Mouse (Mus musculus) MEL (cell line): ENCODE data around the gene Hspb1. TPM values are rescaled to one million over a fixed set of nuclear protein-coding genes. Genes with fewer than 3 reads are reported as not detected.

ENCODE experiments used
- DNase-seq: peaks from one replicate; pipeline ENCODE4 v3.0.0; 2011; ENCODE audit warnings: low read depth, low spot score
- H3K27ac ChIP-seq: 2 replicates; pipeline ENCODE4 v1.5.1; 2012; ENCODE audit warnings: low read depth, mild to moderate bottlenecking, control low read depth, low read length, moderate library complexity; ENCODE audit not compliant: control insufficient read depth
- H3K27me3 ChIP-seq, 2 experiments: fragments of 150-350 bp in 1 of 2; sonication (generic) in 1 of 2; 2 replicates each; pipeline ENCODE4 v1.6.1; 2012; ENCODE audit warnings: low read length in 2 of 2, mild to moderate bottlenecking in 2 of 2, improper control_type of control experiment in 1 of 2, moderate library complexity in 1 of 2; ENCODE audit not compliant: insufficient read depth in 2 of 2, control insufficient read depth in 1 of 2
- H3K36me3 ChIP-seq, 2 experiments: 2 replicates each; pipeline ENCODE4 v1.6.1; 2012 to 2014; ENCODE audit warnings: low read length in 2 of 2, improper control_type of control experiment in 1 of 2, inconsistent platforms in 1 of 2, mild to moderate bottlenecking in 1 of 2; ENCODE audit not compliant: insufficient read depth in 2 of 2, control insufficient read depth in 1 of 2
- H3K4me1 ChIP-seq, 2 experiments: fragments of 150-350 bp in 1 of 2; sonication (generic) in 1 of 2; 2 replicates each; pipeline ENCODE4 v1.6.1; 2012; ENCODE audit warnings: low read length in 2 of 2, improper control_type of control experiment in 1 of 2, mild to moderate bottlenecking in 1 of 2; ENCODE audit not compliant: insufficient read depth in 2 of 2, control insufficient read depth in 1 of 2
- H3K4me3 ChIP-seq, 2 experiments: fragments of 150-350 bp in 1 of 2; sonication (generic) in 1 of 2; 2 replicates each; pipeline ENCODE4 v1.5.1; 2012; ENCODE audit warnings: low read depth in 2 of 2, low read length in 2 of 2, mild to moderate bottlenecking in 2 of 2, moderate library complexity in 2 of 2, control low read depth in 1 of 2, improper control_type of control experiment in 1 of 2; ENCODE audit not compliant: control insufficient read depth in 1 of 2, insufficient read depth in 1 of 2
- H3K79me2 ChIP-seq: 2 replicates; pipeline ENCODE4 v1.6.1; 2012; ENCODE audit warnings: mild to moderate bottlenecking, low read length, moderate library complexity; ENCODE audit not compliant: control insufficient read depth, poor library complexity, insufficient read depth
- H3K9ac ChIP-seq: 2 replicates; pipeline ENCODE4 v1.6.1; 2012; ENCODE audit warnings: low read depth, mild to moderate bottlenecking, control low read depth, low read length, moderate library complexity; ENCODE audit not compliant: control insufficient read depth, poor library complexity, severe bottlenecking
- H3K9me3 ChIP-seq: fragments of 150-350 bp; sonication (generic); replicated peaks from 2 replicates; pipeline ENCODE4 v1.6.1; 2012; ENCODE audit warnings: mild to moderate bottlenecking, low read length, improper control_type of control experiment, moderate library complexity; ENCODE audit not compliant: insufficient read depth
- CHD2 ChIP-seq: IDR thresholded peaks from 2 replicates; pipeline ENCODE4 v1.6.1; 2011; ENCODE audit warnings: low read length, improper control_type of control experiment
- CTCF ChIP-seq, 3 experiments: IDR thresholded peaks in 2 of 3; conservative IDR thresholded peaks in 1 of 3; 2 replicates each; pipeline ENCODE4 v1.5.1; 2011 to 2012; ENCODE audit warnings: low read length in 3 of 3, low read depth in 2 of 3, mild to moderate bottlenecking in 2 of 3, improper control_type of control experiment in 1 of 3, inconsistent platforms in 1 of 3, mixed read lengths in 1 of 3, moderate library complexity in 1 of 3; ENCODE audit not compliant: control insufficient read depth in 1 of 3, insufficient read depth in 1 of 3, poor library complexity in 1 of 3, severe bottlenecking in 1 of 3
- EP300 ChIP-seq, 2 experiments: IDR thresholded peaks; 2 replicates each; pipeline ENCODE4 v1.6.1; 2011; ENCODE audit warnings: improper control_type of control experiment in 2 of 2, low read length in 2 of 2, low read depth in 1 of 2, mild to moderate bottlenecking in 1 of 2
- GABPA ChIP-seq: IDR thresholded peaks from 2 replicates; pipeline ENCODE4 v1.6.1; 2012; ENCODE audit warnings: low read depth, mild to moderate bottlenecking, inconsistent platforms, low read length, improper control_type of control experiment, moderate library complexity
- GATA1 ChIP-seq: IDR thresholded peaks from 2 replicates; pipeline ENCODE4 v1.6.1; 2011; ENCODE audit warnings: low read depth, low read length, improper control_type of control experiment
- HCFC1 ChIP-seq: IDR thresholded peaks from 2 replicates; pipeline ENCODE4 v1.6.1; 2012; ENCODE audit warnings: low read depth, mild to moderate bottlenecking, inconsistent platforms, low read length, improper control_type of control experiment, moderate library complexity
- JUND ChIP-seq: IDR thresholded peaks from 2 replicates; pipeline ENCODE4 v1.6.1; 2011; ENCODE audit warnings: low read depth, mild to moderate bottlenecking, improper control_type of control experiment, low read length
- MAX ChIP-seq: IDR thresholded peaks from 2 replicates; pipeline ENCODE4 v1.6.1; 2011; ENCODE audit warnings: low read length, improper control_type of control experiment
- MEF2A ChIP-seq: IDR thresholded peaks from 2 replicates; pipeline ENCODE4 v1.6.1; 2014; ENCODE audit warnings: low read depth, mild to moderate bottlenecking, inconsistent platforms, low read length, improper control_type of control experiment; ENCODE audit not compliant: poor library complexity, insufficient replicate concordance, severe bottlenecking; ENCODE audit errors: extremely low read depth
- MXI1 ChIP-seq: IDR thresholded peaks from 2 replicates; pipeline ENCODE4 v1.6.1; 2011; ENCODE audit warnings: mild to moderate bottlenecking, low read depth, low read length, improper control_type of control experiment
- MYB ChIP-seq: IDR thresholded peaks from 2 replicates; pipeline ENCODE4 v1.6.1; 2011; ENCODE audit warnings: mild to moderate bottlenecking, low read depth, low read length, improper control_type of control experiment
- MYC ChIP-seq: IDR thresholded peaks from 2 replicates; pipeline ENCODE4 v1.6.1; 2011; ENCODE audit warnings: low read depth, mild to moderate bottlenecking, low read length, improper control_type of control experiment, moderate library complexity
- POLR2A ChIP-seq, 2 experiments: IDR thresholded peaks; 2 replicates each; pipeline ENCODE4 v1.6.1; 2011 to 2012; ENCODE audit warnings: low read length in 2 of 2, mild to moderate bottlenecking in 2 of 2, control low read depth in 1 of 2, improper control_type of control experiment in 1 of 2, low read depth in 1 of 2, moderate library complexity in 1 of 2; ENCODE audit not compliant: control insufficient read depth in 1 of 2, insufficient read depth in 1 of 2, poor library complexity in 1 of 2
- RCOR1 ChIP-seq: IDR thresholded peaks from 2 replicates; pipeline ENCODE4 v1.6.1; 2012; ENCODE audit warnings: low read depth, mild to moderate bottlenecking, inconsistent platforms, low read length, improper control_type of control experiment
- SMC3 ChIP-seq: IDR thresholded peaks from 2 replicates; pipeline ENCODE4 v1.6.1; 2011; ENCODE audit warnings: low read depth, low read length, improper control_type of control experiment
- TBP ChIP-seq: IDR thresholded peaks from 2 replicates; pipeline ENCODE4 v1.8.0; 2011; ENCODE audit warnings: low read depth, low read length, improper control_type of control experiment
- TCF12 ChIP-seq: IDR thresholded peaks from 2 replicates; pipeline ENCODE4 v1.6.1; 2014; ENCODE audit warnings: low read depth, mild to moderate bottlenecking, inconsistent platforms, low read length, improper control_type of control experiment, moderate library complexity
- USF1 ChIP-seq: IDR thresholded peaks from 2 replicates; pipeline ENCODE4 v1.6.1; 2014; ENCODE audit warnings: low read depth, mild to moderate bottlenecking, inconsistent platforms, low read length, improper control_type of control experiment, moderate library complexity
- ZC3H11A ChIP-seq: IDR thresholded peaks from 2 replicates; pipeline ENCODE4 v1.6.1; 2012; ENCODE audit warnings: low read depth, mild to moderate bottlenecking, inconsistent platforms, low read length, improper control_type of control experiment
- ZMIZ1 ChIP-seq: IDR thresholded peaks from 2 replicates; pipeline ENCODE4 v1.6.1; 2012; ENCODE audit warnings: low read depth, mild to moderate bottlenecking, inconsistent platforms, low read length, improper control_type of control experiment, moderate library complexity
- ZNF384 ChIP-seq: IDR thresholded peaks from 2 replicates; pipeline ENCODE4 v1.6.1; 2012; ENCODE audit warnings: low read depth, mild to moderate bottlenecking, inconsistent platforms, low read length, improper control_type of control experiment
- polyA plus RNA-seq, 2 experiments: library from polyadenylated mRNA; stranded (reverse) in 1 of 2; unstranded in 1 of 2; fragments of >175 nt in 1 of 2; fragments of >200 nt in 1 of 2; gene quantifications; 2 replicates each; pipeline versions ENCODE4 v1.2.1 to v1.2.4; 2012; ENCODE audit warnings: low replicate concordance in 2 of 2, low read depth in 1 of 2; ENCODE audit not compliant: insufficient read length in 2 of 2, insufficient read depth in 1 of 2, missing spikeins in 1 of 2
- total RNA-seq: library from RNA; depleted of rRNA; stranded (reverse); fragments of 300-350 nt; gene quantifications from 2 replicates; pipeline ENCODE4 v1.2.3, GENCODE M21; 2012

Gene Hspb1
- total and polyA plus RNA-seq, 3 experiments, result not detected

DNA sequence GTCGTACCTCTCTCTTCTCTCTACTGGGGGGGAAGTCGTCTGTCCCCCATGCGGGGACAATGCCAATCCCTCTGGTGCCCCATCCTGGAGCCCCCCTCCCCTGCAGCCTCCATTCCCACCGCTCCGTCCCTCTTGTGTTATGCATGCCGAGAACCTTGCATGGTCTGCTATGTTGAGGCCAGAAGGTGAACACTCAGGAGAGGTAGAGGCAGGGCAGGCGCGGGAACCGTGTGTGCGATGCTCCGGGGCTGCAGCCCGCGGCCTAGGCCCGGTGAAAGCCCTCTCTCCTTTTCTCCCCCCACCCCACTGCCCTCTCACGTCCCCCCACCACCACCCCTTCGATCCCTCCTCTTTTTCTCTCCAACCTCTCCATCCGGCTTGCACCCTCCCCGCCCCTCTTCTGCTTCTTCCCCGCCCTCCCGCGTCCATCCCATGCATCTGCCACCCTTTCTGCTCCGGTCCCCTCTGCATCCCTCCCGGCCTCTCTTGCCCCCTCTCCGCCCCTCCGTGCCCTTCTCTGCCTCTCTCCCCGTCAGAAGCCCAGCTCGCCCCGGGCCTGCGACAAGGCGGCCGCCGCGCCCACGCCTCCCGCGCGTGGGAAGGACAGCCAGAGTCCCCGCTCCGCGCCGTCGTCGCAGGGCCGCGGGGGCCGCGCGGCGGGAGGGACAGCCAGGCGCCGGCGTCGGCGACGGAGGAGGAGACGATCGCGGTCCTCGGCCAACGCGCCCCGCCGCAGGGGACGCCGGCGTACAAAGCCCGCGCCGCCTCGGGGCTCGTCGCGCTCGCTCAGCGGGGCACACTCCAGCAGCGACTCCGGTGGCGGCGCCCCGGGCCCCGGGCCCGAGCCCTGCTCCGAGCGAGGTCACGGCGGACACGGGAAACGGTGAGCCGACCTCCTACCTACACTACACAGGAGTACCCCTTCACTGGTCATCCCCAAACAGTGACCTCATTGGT is 19.8 kb upstream of the Hspb1 start:
- Histone ChIP-seq H3K27me3 (peaks cover 3 to 10% of the 10 kb centered on the region in 2 experiments), H3K4me3 (no peak overlapping the region), H3K79me2 (no peaks in the 10 kb centered on the region), H3K27ac (no peak overlapping the region), H3K9me3 (no peaks in the 10 kb centered on the region), H3K4me1 (peaks cover 0 to 2% of the 10 kb centered on the region in 2 experiments; a peak in 1 of 4 replicates), H3K36me3 (peaks cover 0 to 4% of the 10 kb centered on the region in 2 experiments; a peak in 1 of 4 replicates), H3K9ac (no peak overlapping the region)
- DNase-seq, result no peak
- TF ChIP-seq RCOR1, result no peak
- TF ChIP-seq MYB, result no peak
- no peak for TF ChIP-seq TCF12
- TF ChIP-seq MEF2A, result no peak
- no peak for TF ChIP-seq TBP
- no peak for TF ChIP-seq POLR2A (IDR thresholded peaks at IDR 0.05; ENCODE audit: control insufficient read depth in 1 of 2, insufficient read depth in 1 of 2, low read depth in 1 of 2, low read length in 2 of 2, poor library complexity in 1 of 2)
- TF ChIP-seq GATA1, result no peak
- TF ChIP-seq MAX, result no peak
- no peak for TF ChIP-seq SMC3
- TF ChIP-seq ZC3H11A, result no peak
- TF ChIP-seq ZNF384, result no peak
- no peak for TF ChIP-seq CHD2
- TF ChIP-seq JUND, result no peak
- TF ChIP-seq MYC, result no peak
- TF ChIP-seq, all 39 proteins: peak for 0

DNA sequence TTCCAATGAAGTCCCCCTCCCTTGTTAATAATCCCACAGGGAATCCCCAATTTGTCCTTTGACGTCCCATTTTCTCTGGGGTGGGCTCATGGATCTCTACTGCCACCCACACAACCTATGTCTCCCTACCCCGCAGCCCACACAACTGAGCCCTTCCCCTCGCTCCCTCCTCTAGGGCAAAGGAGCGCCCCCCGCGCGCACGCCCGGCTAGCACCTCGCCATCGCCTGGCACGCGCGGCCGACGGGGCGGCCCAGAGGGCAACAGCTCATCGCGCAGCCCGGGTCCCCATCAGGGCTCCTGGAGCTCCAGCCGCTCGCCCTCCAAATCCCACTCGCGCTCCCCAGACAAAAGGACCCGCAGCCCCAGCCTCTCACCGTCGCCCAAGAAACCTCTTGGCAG is 19.1 kb upstream of the Hspb1 start:
- DNase-seq, result no peak
- Histone ChIP-seq H3K9ac (no peak overlapping the region), H3K4me3 (no peak overlapping the region), H3K36me3 (peaks cover 0 to 5% of the 10 kb centered on the region in 2 experiments; a peak in 2 of 4 replicates), H3K27me3 (peaks cover 3 to 10% of the 10 kb centered on the region in 2 experiments), H3K4me1 (peaks cover 0 to 6% of the 10 kb centered on the region in 2 experiments; a peak in 2 of 4 replicates), H3K79me2 (no peaks in the 10 kb centered on the region), H3K27ac (no peak overlapping the region), H3K9me3 (no peaks in the 10 kb centered on the region)
- no peak for TF ChIP-seq TBP
- TF ChIP-seq SMC3, result no peak
- no peak for TF ChIP-seq CTCF (IDR thresholded peaks at IDR 0.05 in 2 of 3, conservative IDR thresholded peaks at IDR 0.05 in 1 of 3; ENCODE audit: control insufficient read depth in 1 of 3, insufficient read depth in 1 of 3, low read depth in 2 of 3, low read length in 3 of 3, poor library complexity in 1 of 3, severe bottlenecking in 1 of 3)
- TF ChIP-seq EP300 (IDR thresholded peaks at IDR 0.05; ENCODE audit: low read depth in 1 of 2, low read length in 2 of 2), result no peak
- TF ChIP-seq TCF12, result no peak
- TF ChIP-seq GABPA, result no peak
- no peak for TF ChIP-seq ZMIZ1
- no peak for TF ChIP-seq MXI1
- no peak for TF ChIP-seq HCFC1
- TF ChIP-seq USF1, result no peak
